Mouse (Mus musculus) kidney, embryonic 14.5 days (tissue): ENCODE measurements around the gene Tcf19. TPM values are rescaled to one million over a fixed set of nuclear protein-coding genes. Genes with fewer than 3 reads are reported as not detected.

Experiments
- ATAC-seq: fragments of 200-750 bp; cut with Nextera tagmentation; 2 replicates; pipeline ENCODE4 v1.8.0; 2017; ENCODE audit warnings: moderate number of reproducible peaks, mild to moderate bottlenecking, moderate TSS enrichment, moderate library complexity; ENCODE audit not compliant: low FRiP score, low TSS enrichment
- H3K27ac ChIP-seq: fragments of 300-500 bp; sonication (generic); 2 replicates; pipeline ENCODE4 v1.5.1; 2014; ENCODE audit warnings: low read depth, mild to moderate bottlenecking, low read length, moderate library complexity, mixed read lengths
- H3K27me3 ChIP-seq: fragments of 300-500 bp; sonication (generic); 2 replicates; pipeline ENCODE4 v1.6.1; 2014; ENCODE audit warnings: mild to moderate bottlenecking, low read length; ENCODE audit not compliant: control insufficient read depth, insufficient read depth
- H3K36me3 ChIP-seq: fragments of 300-500 bp; sonication (generic); 2 replicates; pipeline ENCODE4 v1.6.1; 2014; ENCODE audit warnings: low read length, mixed read lengths; ENCODE audit not compliant: control insufficient read depth, insufficient read depth
- H3K4me1 ChIP-seq: fragments of 300-500 bp; sonication (generic); 2 replicates; pipeline ENCODE4 v1.6.1; 2014; ENCODE audit warnings: low read length, mixed read lengths; ENCODE audit not compliant: control insufficient read depth, insufficient read depth
- H3K4me2 ChIP-seq: fragments of 300-500 bp; sonication (generic); replicated peaks from 2 replicates; pipeline ENCODE4 v1.6.1; 2014; ENCODE audit warnings: low read depth, mild to moderate bottlenecking, low read length
- H3K4me3 ChIP-seq: fragments of 300-500 bp; sonication (generic); 2 replicates; pipeline ENCODE4 v1.5.1; 2014; ENCODE audit warnings: mild to moderate bottlenecking, low read length
- H3K9ac ChIP-seq: fragments of 300-500 bp; sonication (generic); 2 replicates; pipeline ENCODE4 v1.6.1; 2014; ENCODE audit warnings: low read depth, mild to moderate bottlenecking, low read length, moderate library complexity
- H3K9me3 ChIP-seq: fragments of 300-500 bp; sonication (generic); 2 replicates; pipeline ENCODE4 v1.6.1; 2016; ENCODE audit warnings: low read length; ENCODE audit not compliant: control insufficient read depth
- WGBS: fragments of 180-500 bp; shearing (Covaris S2); extraction: QIAGEN DNeasy Blood & Tissue Kit; methylation state at CpG from one replicate; pipeline ENCODE4 v1.1.7; 2014; 5-methylcytosine and 5-hydroxymethylcytosine counted together
- polyA plus RNA-seq: library from polyadenylated mRNA; unstranded; fragments of >200 nt; fragmentation: Nextera tagmentation; extraction: Ambion mirVana; gene quantifications from 2 replicates; pipeline ENCODE4 v1.2.1, GENCODE M21; 2014

Gene Tcf19
- 67.8 and 68.1 TPM in 2 replicates for polyA plus RNA-seq

DNA sequence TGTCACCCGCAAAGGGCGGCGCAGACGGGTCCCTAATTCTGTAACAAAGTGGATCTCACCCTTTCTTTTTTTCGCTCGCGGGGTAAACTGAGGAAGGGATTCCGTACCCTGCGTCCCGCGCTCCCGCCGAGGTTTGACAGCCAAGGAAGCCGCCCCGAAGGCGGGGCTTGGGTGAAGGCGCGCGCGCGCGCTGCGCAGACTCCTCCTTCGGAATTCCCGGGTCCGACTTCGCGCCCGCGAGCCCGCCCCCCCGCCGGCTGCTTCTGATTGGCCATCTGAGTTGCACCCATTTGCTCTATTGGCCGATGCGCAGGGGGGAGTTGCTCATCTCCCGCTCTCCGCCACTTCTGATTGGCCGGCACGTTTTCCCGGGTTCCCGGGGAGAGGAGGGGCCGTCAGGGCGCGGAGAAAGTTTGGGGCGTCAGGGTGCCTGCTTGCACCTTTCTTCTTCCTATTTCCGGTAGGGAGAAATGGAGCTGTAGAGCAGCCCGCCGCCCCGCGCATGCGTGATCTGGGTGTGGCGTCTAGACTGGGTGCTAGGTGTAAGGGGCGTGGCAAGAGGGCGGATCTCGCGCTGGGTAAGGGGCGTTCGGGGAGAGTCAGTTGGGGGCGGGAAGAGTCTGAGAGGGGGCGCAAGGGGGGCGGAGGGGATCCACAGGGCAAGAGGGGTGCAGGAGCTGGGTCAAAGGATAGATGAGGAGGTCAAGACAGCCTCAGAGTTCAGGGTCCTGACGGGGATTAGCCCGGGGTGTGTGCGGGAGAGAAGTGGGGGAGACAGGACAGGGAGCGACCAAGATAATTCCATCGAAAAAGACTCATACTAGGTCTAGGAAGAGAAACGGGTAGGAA, at the start of gene Tcf19, which contains the start of gene Cchcr1:
Gene Tcf19, minus strand, starts transcription at position 173 of the 849 bp plus-strand sequence.
Gene Cchcr1, plus strand, starts transcription at position 449 of the 849 bp plus-strand sequence.
- Histone ChIP-seq H3K36me3 (peaks cover 19% of the 10 kb centered on the region), H3K27me3 (no peaks in the 10 kb centered on the region), H3K9me3 (no peaks in the 10 kb centered on the region), H3K4me2 (peak within 1 kb of the TSS; percentile 90), H3K4me1 (peaks cover 14% of the 10 kb centered on the region), H3K27ac (peak within 1 kb of the TSS; percentile 59; the same call in 1 of the 2 replicates), H3K9ac (peak within 1 kb of the TSS; percentile 66), H3K4me3 (peak within 1 kb of the TSS; percentile 64)
- under 1% methylated on average over 66 of the region's 67 CpGs for WGBS
- ATAC-seq: peak; percentile 95

DNA sequence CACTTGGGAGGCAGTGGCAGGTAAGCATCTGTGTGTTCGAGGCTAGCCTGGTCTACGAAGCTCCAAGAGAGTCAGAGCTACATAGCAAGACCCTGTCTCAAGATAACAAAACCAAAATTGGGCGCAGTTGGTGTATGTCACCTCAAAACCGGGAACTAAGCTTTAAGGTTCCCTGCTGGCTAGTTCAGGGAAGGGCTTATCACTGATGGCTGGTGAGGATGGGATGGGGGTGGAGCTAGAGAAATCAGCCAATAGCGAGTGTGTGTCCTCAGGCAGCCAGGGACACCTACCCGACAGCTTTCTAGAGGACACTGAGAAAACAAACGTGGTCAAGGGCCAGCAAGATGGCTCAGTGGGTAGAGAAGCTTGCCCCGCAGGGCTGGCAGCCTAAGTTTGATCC, 41.6 kb upstream of the Tcf19 start:
- WGBS: 63% methylated on average over 8 of the region's 8 CpGs
- Histone ChIP-seq H3K4me2 (no peak overlapping the region), H3K4me1 (no peaks in the 10 kb centered on the region), H3K27ac (no peak overlapping the region), H3K27me3 (no peaks in the 10 kb centered on the region), H3K36me3 (no peaks in the 10 kb centered on the region), H3K9me3 (no peaks in the 10 kb centered on the region), H3K9ac (no peak overlapping the region), H3K4me3 (no peak overlapping the region)
- no peak for ATAC-seq

DNA sequence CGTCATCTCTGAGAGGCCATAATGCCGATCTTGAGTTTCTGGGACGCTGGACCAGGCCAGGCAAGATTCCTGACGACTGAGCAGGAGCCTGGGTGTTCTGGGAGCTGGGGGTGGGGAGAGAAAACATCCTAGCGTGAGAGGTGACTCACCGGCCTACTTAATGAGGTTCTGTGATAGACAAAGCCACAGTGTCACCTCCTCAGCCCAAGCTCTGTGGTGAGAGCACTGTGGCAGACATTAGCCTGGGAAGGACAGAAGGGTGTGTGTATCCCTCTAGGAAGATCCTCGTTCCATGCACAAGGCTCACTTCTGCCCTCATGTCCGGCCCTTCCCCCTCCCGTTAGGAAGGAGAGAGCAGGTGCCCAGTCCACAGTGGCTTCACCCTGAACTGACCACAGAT, 40.7 kb upstream of the Tcf19 start:
- H3K4me3 ChIP-seq: no peak overlapping the region
- no peaks in the 10 kb centered on the region for H3K9me3 ChIP-seq
- no peak for ATAC-seq
- H3K9ac ChIP-seq: no peak overlapping the region
- no peaks in the 10 kb centered on the region for H3K36me3 ChIP-seq
- H3K27ac ChIP-seq: no peak overlapping the region
- 70% methylated on average over 9 of the region's 9 CpGs for WGBS
- H3K4me1 ChIP-seq: no peaks in the 10 kb centered on the region
- H3K27me3 ChIP-seq: no peaks in the 10 kb centered on the region
- no peak overlapping the region for H3K4me2 ChIP-seq

DNA sequence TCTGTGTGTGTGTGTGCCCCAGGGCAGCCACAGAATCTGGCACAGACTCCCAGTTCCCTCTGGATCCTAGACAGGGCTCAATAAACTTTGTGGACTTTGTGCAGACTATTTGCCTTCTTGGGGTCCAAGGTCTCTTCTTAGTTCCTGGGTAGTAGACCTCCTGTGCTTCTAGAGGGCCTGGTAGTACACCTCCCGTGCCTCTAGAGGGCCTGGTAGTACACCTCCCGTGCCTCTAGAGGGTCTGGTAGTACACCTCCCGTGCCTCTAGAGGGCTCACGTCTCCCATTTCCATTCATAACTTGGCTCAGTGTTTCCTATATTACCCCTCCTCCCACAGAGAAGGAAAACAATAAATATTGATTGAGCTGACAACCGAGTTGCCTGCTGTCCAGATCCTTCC, 40.2 kb upstream of the Tcf19 start:
- H3K4me2 ChIP-seq: no peak overlapping the region
- no peaks in the 10 kb centered on the region for H3K27me3 ChIP-seq
- no peaks in the 10 kb centered on the region for H3K36me3 ChIP-seq
- no peaks in the 10 kb centered on the region for H3K9me3 ChIP-seq
- 28% methylated on average over 5 of the region's 5 CpGs for WGBS
- no peak overlapping the region for H3K27ac ChIP-seq
- no peak overlapping the region for H3K9ac ChIP-seq
- no peak for ATAC-seq
- no peaks in the 10 kb centered on the region for H3K4me1 ChIP-seq
- no peak overlapping the region for H3K4me3 ChIP-seq

DNA sequence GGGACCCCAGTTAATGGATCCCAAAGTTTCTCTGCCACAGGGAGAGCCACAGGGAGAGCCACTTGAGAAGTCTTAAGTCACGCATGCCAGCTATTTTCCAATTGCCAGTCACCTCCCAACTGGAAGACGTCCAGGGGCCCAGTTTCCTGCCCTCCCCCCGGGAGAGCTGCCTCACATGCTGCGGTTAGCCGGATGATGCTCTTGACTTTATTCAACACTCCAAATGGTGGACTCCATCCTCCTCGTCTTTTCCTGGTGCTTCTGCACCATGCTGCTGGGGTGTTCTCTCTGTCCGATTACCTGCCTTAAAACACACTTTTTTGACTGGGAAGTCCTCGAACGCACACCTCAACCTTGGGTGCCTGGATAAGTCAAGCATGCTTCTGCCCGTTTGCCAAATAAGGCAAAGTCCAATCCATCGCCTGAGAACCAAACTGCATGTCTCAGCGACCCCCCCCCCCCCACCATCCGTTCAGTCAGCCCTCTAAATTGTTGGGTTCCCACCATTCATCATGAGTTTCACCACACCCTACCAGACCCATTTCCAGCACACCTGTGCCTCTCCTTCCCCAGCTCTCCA, 39.7 kb upstream of the Tcf19 start:
- Histone ChIP-seq H3K4me1 (no peaks in the 10 kb centered on the region), H3K27ac (no peak overlapping the region), H3K9ac (no peak overlapping the region), H3K27me3 (no peaks in the 10 kb centered on the region), H3K4me3 (no peak overlapping the region), H3K9me3 (no peaks in the 10 kb centered on the region), H3K4me2 (no peak overlapping the region), H3K36me3 (no peaks in the 10 kb centered on the region)
- no peak for ATAC-seq
- WGBS: 89% methylated on average over 13 of the region's 13 CpGs

DNA sequence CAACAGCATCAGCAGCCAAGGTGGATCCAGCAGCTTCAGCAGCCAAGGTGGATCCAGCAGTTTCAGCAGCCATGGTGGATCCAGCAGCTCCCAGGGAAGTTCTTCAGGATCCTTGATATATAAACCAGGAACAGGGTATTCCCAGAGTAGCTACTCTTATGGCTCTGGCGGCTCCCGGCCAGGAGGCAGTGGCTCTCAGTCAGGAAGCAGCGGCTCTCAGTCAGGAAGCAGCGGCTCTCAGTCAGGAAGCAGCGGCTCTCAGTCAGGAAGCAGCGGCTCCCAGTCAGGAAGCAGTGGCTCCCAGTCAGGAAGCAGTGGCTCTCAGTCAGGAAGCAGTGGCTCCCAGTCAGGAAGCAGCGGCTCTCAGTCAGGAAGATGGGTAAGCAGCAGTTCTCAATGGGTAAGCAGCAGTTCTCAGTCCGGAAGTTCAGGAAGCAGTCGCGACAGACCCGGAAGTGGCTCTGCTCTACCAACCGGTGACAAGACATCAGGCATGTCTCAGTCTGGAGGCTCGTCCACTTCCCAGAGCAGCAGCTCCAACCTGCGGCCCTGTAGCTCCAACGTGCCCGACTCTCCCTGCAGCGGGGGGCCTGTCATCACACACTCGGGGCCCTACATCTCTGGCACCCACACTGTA, 38.3 kb upstream of the Tcf19 start:
- no peak overlapping the region for H3K9ac ChIP-seq
- ATAC-seq: no peak
- H3K9me3 ChIP-seq: no peaks in the 10 kb centered on the region
- H3K27me3 ChIP-seq: no peaks in the 10 kb centered on the region
- no peak overlapping the region for H3K4me2 ChIP-seq
- no peaks in the 10 kb centered on the region for H3K4me1 ChIP-seq
- H3K27ac ChIP-seq: no peak overlapping the region
- WGBS: 94% methylated on average over 18 of the region's 18 CpGs
- H3K4me3 ChIP-seq: no peak overlapping the region
- H3K36me3 ChIP-seq: no peaks in the 10 kb centered on the region

DNA sequence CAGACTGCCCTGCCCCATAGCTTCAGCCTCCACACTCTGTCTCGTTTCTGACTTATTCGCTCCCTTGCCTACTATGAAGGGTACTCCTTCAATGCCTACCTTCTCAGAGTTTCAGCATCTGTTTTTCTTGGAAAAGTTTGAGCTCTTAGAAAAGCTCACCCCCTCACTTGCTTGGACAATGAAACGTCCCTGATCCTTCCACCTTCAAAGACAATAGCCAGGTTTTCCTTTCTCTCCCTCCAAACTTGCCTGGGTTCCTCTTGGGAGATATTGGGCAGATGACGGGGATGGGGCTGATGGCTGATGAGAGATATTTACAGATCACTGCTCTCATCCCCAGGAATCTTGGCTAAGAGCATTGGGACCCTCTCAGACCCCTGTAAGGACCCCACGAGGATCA, 37.7 kb upstream of the Tcf19 start:
- no peaks in the 10 kb centered on the region for H3K9me3 ChIP-seq
- no peak overlapping the region for H3K27ac ChIP-seq
- H3K4me3 ChIP-seq: no peak overlapping the region
- no peaks in the 10 kb centered on the region for H3K4me1 ChIP-seq
- H3K36me3 ChIP-seq: no peaks in the 10 kb centered on the region
- H3K4me2 ChIP-seq: no peak overlapping the region
- H3K27me3 ChIP-seq: no peaks in the 10 kb centered on the region
- 82% methylated on average over 5 of the region's 5 CpGs for WGBS
- ATAC-seq: no peak
- no peak overlapping the region for H3K9ac ChIP-seq

DNA sequence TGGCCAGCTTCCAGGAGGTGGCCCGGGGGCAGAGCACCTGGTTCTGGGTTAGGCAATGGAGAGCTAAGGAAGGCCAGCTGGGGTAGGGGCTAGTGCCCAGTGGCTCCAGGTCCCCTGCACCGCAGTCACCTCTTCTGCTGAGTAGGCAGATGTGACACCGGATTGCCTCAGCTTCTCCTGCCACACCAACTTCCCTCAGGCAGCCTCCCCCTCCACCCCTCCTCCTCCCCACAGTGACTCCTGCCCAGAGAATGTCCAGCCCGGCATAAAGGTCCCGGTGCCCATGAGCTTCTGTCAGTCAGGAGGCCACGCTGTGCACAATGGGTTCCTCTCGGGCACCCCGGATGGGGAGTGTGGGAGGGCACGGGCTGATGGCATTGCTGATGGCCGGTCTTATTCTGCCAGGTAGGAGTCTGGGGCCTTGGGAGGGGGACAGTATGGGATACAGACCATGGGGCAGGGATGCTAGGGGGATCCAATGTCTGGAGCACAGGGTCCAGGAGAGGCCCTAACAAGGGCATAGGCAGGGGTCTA, 35.3 kb upstream of the Tcf19 start, which contains the start of gene Cdsn:
Gene Cdsn, plus strand, starts transcription at position 248 of the 534 bp plus-strand sequence.
- Histone ChIP-seq H3K4me3 (no peak within 1 kb of the TSS), H3K27me3 (no peaks in the 10 kb centered on the region), H3K9ac (no peak within 1 kb of the TSS), H3K9me3 (no peaks in the 10 kb centered on the region), H3K36me3 (no peaks in the 10 kb centered on the region), H3K27ac (no peak within 1 kb of the TSS), H3K4me1 (no peaks in the 10 kb centered on the region), H3K4me2 (no peak within 1 kb of the TSS)
- WGBS: 85% methylated on average over 10 of the region's 10 CpGs
- ATAC-seq: no peak
